Mouse (Mus musculus) limb, embryonic 11.5 days (tissue): Measurements from ENCODE around the gene Gm10358. TPM values are rescaled to one million over a fixed set of nuclear protein-coding genes. Genes with fewer than 3 reads are reported as not detected.
"Not testable (repeated sequence)": the region's sequence is repeated elsewhere in the genome, so short reads cannot be mapped to it uniquely, and the experiment has no call there.

ENCODE experiments used
- ATAC-seq: fragments of 200-750 bp; cut with Nextera tagmentation; 2 replicates; pipeline ENCODE4 v1.8.0; 2017; ENCODE audit warnings: low read depth; ENCODE audit not compliant: insufficient number of reproducible peaks, low FRiP score, low TSS enrichment
- DNase-seq: peaks from one replicate; pipeline ENCODE4 v3.0.0-alpha.2; 2015; ENCODE audit warnings: low spot score
- H3K27ac ChIP-seq: fragments of 300-500 bp; sonication (generic); replicated peaks from 2 replicates; pipeline ENCODE4 v1.5.1; 2014; ENCODE audit warnings: low read depth, mild to moderate bottlenecking, low read length
- H3K27me3 ChIP-seq: fragments of 300-500 bp; sonication (generic); 2 replicates; pipeline ENCODE4 v1.6.1; 2014; ENCODE audit warnings: mild to moderate bottlenecking, low read length, mixed read lengths; ENCODE audit not compliant: control insufficient read depth, insufficient read depth
- H3K36me3 ChIP-seq: fragments of 300-500 bp; sonication (generic); 2 replicates; pipeline ENCODE4 v1.6.1; 2014; ENCODE audit warnings: mild to moderate bottlenecking, low read length, moderate library complexity, mixed read lengths; ENCODE audit not compliant: control insufficient read depth, insufficient read depth
- H3K4me1 ChIP-seq: fragments of 300-500 bp; sonication (generic); 2 replicates; pipeline ENCODE4 v1.6.1; 2014; ENCODE audit warnings: low read length, mixed read lengths; ENCODE audit not compliant: control insufficient read depth, insufficient read depth
- H3K4me2 ChIP-seq: fragments of 300-500 bp; sonication (generic); 2 replicates; pipeline ENCODE4 v1.6.1; 2014; ENCODE audit warnings: low read depth, mild to moderate bottlenecking, moderate library complexity; ENCODE audit not compliant: severe bottlenecking
- H3K4me3 ChIP-seq: fragments of 300-500 bp; sonication (generic); 2 replicates; pipeline ENCODE4 v1.5.1; 2014; ENCODE audit warnings: low read depth, low read length
- H3K9ac ChIP-seq: fragments of 300-500 bp; sonication (generic); 2 replicates; pipeline ENCODE4 v1.6.1; 2014; ENCODE audit warnings: mild to moderate bottlenecking, low read length
- H3K9me3 ChIP-seq: fragments of 300-500 bp; sonication (generic); 2 replicates; pipeline ENCODE4 v1.6.1; 2016; ENCODE audit warnings: low read length; ENCODE audit not compliant: control insufficient read depth
- WGBS: fragments of 180-500 bp; shearing (Covaris S2); extraction: QIAGEN DNeasy Blood & Tissue Kit; methylation state at CpG from one replicate; pipeline ENCODE4 v1.1.7; 2014; 5-methylcytosine and 5-hydroxymethylcytosine counted together
- polyA plus RNA-seq: library from polyadenylated mRNA; unstranded; fragments of >200 nt; fragmentation: Nextera tagmentation; extraction: Ambion mirVana; gene quantifications from 2 replicates; pipeline ENCODE4 v1.2.1, GENCODE M21; 2014

Gene Gm10358
- polyA plus RNA-seq = 0.20 and 0.21 TPM in 2 replicates

DNA sequence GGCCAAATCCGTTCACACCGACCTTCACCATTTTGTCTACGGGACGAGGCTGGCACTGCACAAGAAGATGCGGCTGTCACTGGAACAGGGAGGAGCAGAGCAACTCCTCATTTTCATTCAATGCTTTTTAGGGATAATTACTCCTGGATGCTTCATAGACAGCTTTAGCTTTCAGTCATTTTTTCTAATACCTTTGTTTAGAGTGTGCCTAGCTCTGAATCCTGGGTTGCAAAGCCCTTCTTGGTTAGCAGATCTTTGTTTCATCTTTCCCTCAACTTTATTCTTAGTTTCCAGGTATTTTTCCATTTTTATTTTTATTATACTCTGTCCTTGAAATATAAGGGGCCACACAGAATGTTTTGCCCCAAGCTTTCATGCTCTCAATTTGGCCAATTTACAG, at the start of gene Gm10358:
Gene Gm10358 (minus strand): TSS at position 101 of the 400 bp plus-strand sequence.
- Histone ChIP-seq H3K4me2 (no peak within 1 kb of the TSS), H3K9me3 (no peaks in the 10 kb centered on the region), H3K36me3 (no peaks in the 10 kb centered on the region), H3K27me3 (no peaks in the 10 kb centered on the region), H3K4me3 (no peak within 1 kb of the TSS), H3K27ac (no peak within 1 kb of the TSS), H3K9ac (no peak within 1 kb of the TSS), H3K4me1 (no peaks in the 10 kb centered on the region)
- ATAC-seq (no peak), DNase-seq (no peak)
- 95% methylated on average over 5 of the region's 5 CpGs for WGBS

DNA sequence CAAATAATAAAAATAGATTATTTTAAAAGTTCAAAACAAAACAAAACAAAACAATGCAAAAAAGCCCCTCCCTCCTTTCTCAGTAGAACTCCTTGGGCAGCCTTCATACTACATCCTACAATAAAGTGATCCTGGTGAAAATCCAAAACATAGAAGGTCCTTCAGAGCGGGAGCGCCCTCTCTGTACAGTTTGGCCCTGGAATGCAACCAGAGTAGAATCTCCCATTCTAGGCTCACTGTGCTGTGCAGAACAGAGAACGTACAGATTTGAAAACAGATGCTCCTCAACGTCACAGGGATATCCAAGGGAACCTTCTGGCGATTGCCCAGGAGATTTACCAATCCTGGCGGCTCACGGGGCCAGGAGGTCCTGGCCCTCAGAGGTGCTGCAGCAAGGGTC, 42.0 kb upstream of the Gm10358 start, which contains the start of gene Iqcm:
Gene Iqcm (plus strand): TSS at position 301 of the 400 bp plus-strand sequence.
- Histone ChIP-seq H3K4me2 (no peak within 1 kb of the TSS), H3K4me3 (no peak within 1 kb of the TSS), H3K9me3 (no peaks in the 10 kb centered on the region), H3K36me3 (no peaks in the 10 kb centered on the region), H3K9ac (no peak within 1 kb of the TSS), H3K4me1 (no peaks in the 10 kb centered on the region), H3K27me3 (no peaks in the 10 kb centered on the region), H3K27ac (no peak within 1 kb of the TSS)
- DNase-seq (no peak), ATAC-seq (no peak)
- 94% methylated on average over 7 of the region's 7 CpGs for WGBS

DNA sequence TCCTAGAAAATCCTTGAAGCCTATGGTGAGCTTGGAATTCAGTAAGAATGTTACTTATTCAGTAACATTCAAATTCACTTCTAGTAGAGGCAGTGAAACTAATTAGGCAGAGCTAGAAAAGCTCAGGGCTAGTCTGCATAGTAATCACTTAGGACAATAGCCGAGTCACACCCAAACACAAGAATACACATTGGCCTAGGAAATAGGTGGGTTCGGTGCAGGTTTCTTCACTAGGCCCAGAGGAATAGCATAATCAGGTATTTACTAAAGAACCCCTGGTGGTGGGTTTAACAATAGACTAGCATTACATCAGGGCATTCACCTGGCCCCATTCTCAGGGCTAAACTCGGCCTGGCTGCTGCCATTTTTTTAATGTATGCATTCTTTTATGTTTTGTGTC, 9.3 kb upstream of the Gm10358 start:
- 84% methylated on average over 3 of the region's 3 CpGs for WGBS
- ATAC-seq, DNase-seq, H3K9ac ChIP-seq, H3K4me1 ChIP-seq, H3K27ac ChIP-seq, H3K9me3 ChIP-seq, H3K36me3 ChIP-seq, H3K27me3 ChIP-seq, H3K4me3 ChIP-seq, H3K4me2 ChIP-seq: not testable (repeated sequence)

DNA sequence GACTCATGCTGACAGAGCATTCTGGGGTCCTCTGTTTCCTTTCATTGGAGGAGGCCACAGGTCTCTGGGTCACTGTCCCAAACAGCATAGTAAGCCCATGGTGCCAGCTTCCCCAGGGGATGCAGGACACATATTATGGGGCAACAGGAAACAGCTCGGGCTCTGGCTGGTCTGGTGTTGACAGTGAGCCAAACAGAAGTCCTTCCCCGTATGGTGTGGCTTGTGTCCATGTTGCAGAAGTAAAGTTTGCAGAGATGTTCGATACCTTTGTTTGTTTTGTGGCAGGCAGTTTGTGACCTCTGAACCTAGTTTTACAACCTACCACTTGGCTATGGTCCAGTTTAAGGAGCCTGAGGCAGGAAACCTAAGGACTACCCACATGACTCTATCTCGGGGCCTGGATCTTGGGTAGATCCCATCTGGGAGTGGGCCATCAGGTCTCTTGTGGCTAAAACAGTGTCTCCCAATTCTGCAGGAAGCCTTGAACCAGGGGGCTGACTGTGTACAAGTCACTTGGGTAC, 21.6 kb downstream of the Gm10358 start:
- H3K4me3 ChIP-seq = no peak overlapping the region
- no peak overlapping the region for H3K27ac ChIP-seq
- H3K4me2 ChIP-seq = no peak overlapping the region
- H3K9me3 ChIP-seq = no peaks in the 10 kb centered on the region
- ATAC-seq (no peak), DNase-seq (no peak)
- H3K27me3 ChIP-seq = no peaks in the 10 kb centered on the region
- H3K4me1 ChIP-seq = no peaks in the 10 kb centered on the region
- WGBS = 86% methylated on average over 4 of the region's 4 CpGs
- H3K9ac ChIP-seq = no peak overlapping the region
- H3K36me3 ChIP-seq = no peaks in the 10 kb centered on the region

DNA sequence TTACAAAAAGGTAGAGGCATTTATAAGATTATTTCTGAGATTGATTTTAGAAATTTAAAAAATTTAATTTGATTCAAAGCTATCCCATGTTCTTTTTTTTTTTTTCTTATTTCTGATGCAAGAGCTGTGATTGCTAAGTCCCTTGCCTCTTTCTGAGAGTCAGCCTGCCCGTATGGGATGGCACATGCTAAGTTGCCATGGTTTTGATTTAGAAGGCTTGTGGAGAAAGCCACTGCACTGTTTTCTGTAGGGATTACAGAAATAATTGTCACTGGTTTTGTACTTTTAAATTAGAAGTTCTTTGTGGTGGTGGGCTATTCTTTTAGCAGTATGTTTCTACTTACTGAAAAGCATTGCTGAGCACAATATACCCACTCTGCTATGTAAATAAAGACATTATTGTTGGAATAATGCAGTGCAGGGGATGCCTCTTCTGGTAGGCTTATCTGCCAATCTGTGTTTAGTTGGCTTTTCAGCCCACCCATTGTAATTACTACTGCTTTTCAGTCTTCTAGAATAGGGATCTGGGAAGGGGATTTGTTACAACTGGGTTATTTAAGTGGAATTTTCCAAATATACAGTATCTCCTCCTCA, 30.8 kb downstream of the Gm10358 start:
- ATAC-seq = no peak
- Histone ChIP-seq H3K36me3 (no peaks in the 10 kb centered on the region), H3K4me2 (no peak overlapping the region), H3K4me1 (no peaks in the 10 kb centered on the region), H3K9me3 (no peaks in the 10 kb centered on the region), H3K9ac (no peak overlapping the region), H3K4me3 (no peak overlapping the region), H3K27me3 (no peaks in the 10 kb centered on the region), H3K27ac (no peak overlapping the region)
- WGBS = 73% methylated on average over 1 of the region's 1 CpGs
- DNase-seq = no peak

DNA sequence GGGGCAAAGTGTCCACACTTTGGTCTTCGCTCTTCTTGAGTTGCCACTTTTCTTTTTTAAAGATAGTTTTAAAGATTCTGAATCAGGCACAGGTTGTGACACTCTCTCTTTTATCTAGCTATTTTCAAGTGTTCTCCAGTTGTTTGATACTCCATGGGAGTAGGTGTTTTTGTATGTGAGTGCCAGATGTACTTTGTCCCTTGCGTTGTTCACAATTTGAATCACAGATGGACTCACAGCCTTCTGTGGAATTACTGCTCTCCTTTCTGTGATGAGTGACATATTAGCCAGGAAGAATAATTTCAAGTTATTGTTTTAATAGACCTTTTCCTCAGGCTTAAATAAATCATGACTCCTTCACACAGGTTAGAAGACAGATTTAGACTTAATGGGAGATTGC, 34.4 kb downstream of the Gm10358 start:
- DNase-seq = no peak
- no peaks in the 10 kb centered on the region for H3K27me3 ChIP-seq
- no peaks in the 10 kb centered on the region for H3K9me3 ChIP-seq
- no peak overlapping the region for H3K9ac ChIP-seq
- H3K4me1 ChIP-seq = no peaks in the 10 kb centered on the region
- H3K27ac ChIP-seq = no peak overlapping the region
- H3K4me3 ChIP-seq = no peak overlapping the region
- no peaks in the 10 kb centered on the region for H3K36me3 ChIP-seq
- 96% methylated on average over 2 of the region's 2 CpGs for WGBS
- no peak overlapping the region for H3K4me2 ChIP-seq
- ATAC-seq = no peak

Other genes with a start within 250 kb of the Gm10358 start
- gene Rasd2, start 192.6 kb downstream of the Gm10358 start, polyA plus RNA-seq = 0.07 TPM in 1 of 2 replicates, not detected in the other
- gene Iqcm, start 42.1 kb upstream of the Gm10358 start, polyA plus RNA-seq = 0.40 TPM in 1 of 2 replicates, not detected in the other